Mouse (Mus musculus): ENCODE results near the gene Ncapd2. TPM values are rescaled to one million over a fixed set of nuclear protein-coding genes. Genes with fewer than 3 reads are reported as not detected.

The Ncapd2 gene
- polyA plus RNA-seq, 1 experiment from 2014 or later: 67.5 TPM

GRCm38 (mm10) chr6:125213715-125214114 lies 22.2 kb upstream of the Ncapd2 start:
- no peak overlapping the region for H3K9ac ChIP-seq (ENCODE audit: low read length)
- H3K4me1 ChIP-seq (ENCODE audit: control insufficient read depth in 2 of 2, insufficient read depth in 2 of 2, low read length in 2 of 2): peaks cover 0 to 4% of the 10 kb centered on the region in 2 experiments; a peak in 1 of 4 replicates
- WGBS: 75% methylated on average over 6 of the region's 6 CpGs
- no peak overlapping the region for H3K27ac ChIP-seq (replicated peaks in 1 of 2; ENCODE audit: control insufficient read depth in 1 of 2, insufficient read depth in 1 of 2, low read depth in 2 of 2, low read length in 2 of 2)
- no peak overlapping the region for H3K4me3 ChIP-seq (ENCODE audit: control insufficient read depth in 1 of 2, insufficient read depth in 1 of 2, low read depth in 1 of 2, low read length in 2 of 2)
- ATAC-seq (ENCODE audit: insufficient number of reproducible peaks, insufficient read depth, low FRiP score, low read depth): no peak
- no peak overlapping the region for H3K4me2 ChIP-seq (ENCODE audit: low read length)
- H3K36me3 ChIP-seq (ENCODE audit: control insufficient read depth, insufficient read depth, low read length): no peaks in the 10 kb centered on the region
- no peaks in the 10 kb centered on the region; the same call in 1 of the 2 replicates for H3K9me3 ChIP-seq (ENCODE audit: control insufficient read depth, low read length)
- H3K27me3 ChIP-seq (ENCODE audit: control insufficient read depth, insufficient read depth, low read length): peaks cover 10% of the 10 kb centered on the region; the same call in 1 of the 2 replicates

- no peak for ATAC-seq (ENCODE audit: insufficient number of reproducible peaks, insufficient read depth, low FRiP score, low read depth)
- Histone ChIP-seq H3K4me3 (ENCODE audit: control insufficient read depth in 1 of 2, insufficient read depth in 1 of 2, low read depth in 1 of 2, low read length in 2 of 2) (no peak overlapping the region), H3K27ac (replicated peaks in 1 of 2; ENCODE audit: control insufficient read depth in 1 of 2, insufficient read depth in 1 of 2, low read depth in 2 of 2, low read length in 2 of 2) (no peak overlapping the region), H3K9me3 (ENCODE audit: control insufficient read depth, low read length) (no peaks in the 10 kb centered on the region; the same call in 1 of the 2 replicates), H3K4me1 (ENCODE audit: control insufficient read depth in 2 of 2, insufficient read depth in 2 of 2, low read length in 2 of 2) (peaks cover 0 to 4% of the 10 kb centered on the region in 2 experiments; a peak in 1 of 4 replicates), H3K9ac (ENCODE audit: low read length) (no peak overlapping the region), H3K4me2 (ENCODE audit: low read length) (no peak overlapping the region), H3K36me3 (ENCODE audit: control insufficient read depth, insufficient read depth, low read length) (no peaks in the 10 kb centered on the region), H3K27me3 (ENCODE audit: control insufficient read depth, insufficient read depth, low read length) (peaks cover 10% of the 10 kb centered on the region; the same call in 1 of the 2 replicates)
- 63% methylated on average over 6 of the region's 6 CpGs for WGBS
Measured at GRCm38 (mm10) chr6:125213129-125213528, 21.6 kb upstream of the Ncapd2 start.

- 26% methylated on average over 2 of the region's 2 CpGs for WGBS
- no peak for ATAC-seq (ENCODE audit: insufficient number of reproducible peaks, insufficient read depth, low FRiP score, low read depth)
Measured at GRCm38 (mm10) chr6:125212621-125213020, 21.1 kb upstream of the Ncapd2 start.

GRCm38 (mm10) chr6:125210436-125210835 lies 18.9 kb upstream of the Ncapd2 start:
- ATAC-seq (ENCODE audit: insufficient number of reproducible peaks, insufficient read depth, low FRiP score, low read depth): no peak

More at GRCm38 (mm10) chr6:125212621-125213020, 21.1 kb upstream of the Ncapd2 start:
- Histone ChIP-seq H3K4me1 (ENCODE audit: control insufficient read depth in 2 of 2, insufficient read depth in 2 of 2, low read length in 2 of 2) (peaks cover 0 to 4% of the 10 kb centered on the region in 2 experiments; a peak in 1 of 4 replicates), H3K27ac (replicated peaks in 1 of 2; ENCODE audit: control insufficient read depth in 1 of 2, insufficient read depth in 1 of 2, low read depth in 2 of 2, low read length in 2 of 2) (no peak overlapping the region), H3K4me3 (ENCODE audit: control insufficient read depth in 1 of 2, insufficient read depth in 1 of 2, low read depth in 1 of 2, low read length in 2 of 2) (no peak overlapping the region), H3K4me2 (ENCODE audit: low read length) (no peak overlapping the region), H3K27me3 (ENCODE audit: control insufficient read depth, insufficient read depth, low read length) (peaks cover 10% of the 10 kb centered on the region; the same call in 1 of the 2 replicates), H3K9me3 (ENCODE audit: control insufficient read depth, low read length) (no peaks in the 10 kb centered on the region; the same call in 1 of the 2 replicates), H3K9ac (ENCODE audit: low read length) (no peak overlapping the region), H3K36me3 (ENCODE audit: control insufficient read depth, insufficient read depth, low read length) (no peaks in the 10 kb centered on the region)

GRCm38 (mm10) chr6:125197166-125197565 lies 5.7 kb upstream of the Ncapd2 start:
- Histone ChIP-seq H3K36me3 (ENCODE audit: control insufficient read depth, insufficient read depth, low read length) (peaks cover 27% of the 10 kb centered on the region), H3K4me1 (ENCODE audit: control insufficient read depth in 2 of 2, insufficient read depth in 2 of 2, low read length in 2 of 2) (peaks cover 0 to 9% of the 10 kb centered on the region in 2 experiments; a peak in 2 of 4 replicates), H3K27me3 (ENCODE audit: control insufficient read depth, insufficient read depth, low read length) (no peaks in the 10 kb centered on the region), H3K4me2 (ENCODE audit: low read length) (no peak overlapping the region), H3K9me3 (ENCODE audit: control insufficient read depth, low read length) (no peaks in the 10 kb centered on the region), H3K9ac (ENCODE audit: low read length) (no peak overlapping the region), H3K4me3 (ENCODE audit: control insufficient read depth in 1 of 2, insufficient read depth in 1 of 2, low read depth in 1 of 2, low read length in 2 of 2) (no peak overlapping the region), H3K27ac (replicated peaks in 1 of 2; ENCODE audit: control insufficient read depth in 1 of 2, insufficient read depth in 1 of 2, low read depth in 2 of 2, low read length in 2 of 2) (no peak overlapping the region)
- WGBS: 87% methylated on average over 5 of the region's 5 CpGs
- ATAC-seq (ENCODE audit: insufficient number of reproducible peaks, insufficient read depth, low FRiP score, low read depth): no peak

More at GRCm38 (mm10) chr6:125210436-125210835, 18.9 kb upstream of the Ncapd2 start:
- H3K4me2 ChIP-seq (ENCODE audit: low read length): no peak overlapping the region
- H3K4me1 ChIP-seq (ENCODE audit: control insufficient read depth in 2 of 2, insufficient read depth in 2 of 2, low read length in 2 of 2): no peaks in the 10 kb centered on the region
- no peak overlapping the region for H3K27ac ChIP-seq (replicated peaks in 1 of 2; ENCODE audit: control insufficient read depth in 1 of 2, insufficient read depth in 1 of 2, low read depth in 2 of 2, low read length in 2 of 2)
- H3K4me3 ChIP-seq (ENCODE audit: control insufficient read depth in 1 of 2, insufficient read depth in 1 of 2, low read depth in 1 of 2, low read length in 2 of 2): no peak overlapping the region
- no peaks in the 10 kb centered on the region; the same call in 1 of the 2 replicates for H3K9me3 ChIP-seq (ENCODE audit: control insufficient read depth, low read length)
- H3K9ac ChIP-seq (ENCODE audit: low read length): no peak overlapping the region
- 69% methylated on average over 1 of the region's 1 CpGs for WGBS
- peaks cover 10% of the 10 kb centered on the region; the same call in 1 of the 2 replicates for H3K27me3 ChIP-seq (ENCODE audit: control insufficient read depth, insufficient read depth, low read length)
- H3K36me3 ChIP-seq (ENCODE audit: control insufficient read depth, insufficient read depth, low read length): no peaks in the 10 kb centered on the region

GRCm38 (mm10) chr6:125196301-125196700 lies 4.8 kb upstream of the Ncapd2 start:
- no peak overlapping the region for H3K27ac ChIP-seq (replicated peaks in 1 of 2; ENCODE audit: control insufficient read depth in 1 of 2, insufficient read depth in 1 of 2, low read depth in 2 of 2, low read length in 2 of 2)
- no peak overlapping the region for H3K4me3 ChIP-seq (ENCODE audit: control insufficient read depth in 1 of 2, insufficient read depth in 1 of 2, low read depth in 1 of 2, low read length in 2 of 2)
- peaks cover 0 to 9% of the 10 kb centered on the region in 2 experiments; a peak in 2 of 4 replicates for H3K4me1 ChIP-seq (ENCODE audit: control insufficient read depth in 2 of 2, insufficient read depth in 2 of 2, low read length in 2 of 2)
- H3K36me3 ChIP-seq (ENCODE audit: control insufficient read depth, insufficient read depth, low read length): peaks cover 27% of the 10 kb centered on the region
- no peaks in the 10 kb centered on the region for H3K27me3 ChIP-seq (ENCODE audit: control insufficient read depth, insufficient read depth, low read length)
- H3K4me2 ChIP-seq (ENCODE audit: low read length): no peak overlapping the region
- H3K9me3 ChIP-seq (ENCODE audit: control insufficient read depth, low read length): no peaks in the 10 kb centered on the region
- 73% methylated on average over 3 of the region's 3 CpGs for WGBS
- no peak overlapping the region for H3K9ac ChIP-seq (ENCODE audit: low read length)
- no peak for ATAC-seq (ENCODE audit: insufficient number of reproducible peaks, insufficient read depth, low FRiP score, low read depth)

GRCm38 (mm10) chr6:125195541-125196075 lies 4.1 kb upstream of the Ncapd2 start:
- Histone ChIP-seq H3K4me2 (ENCODE audit: low read length) (no peak overlapping the region), H3K4me3 (ENCODE audit: control insufficient read depth in 1 of 2, insufficient read depth in 1 of 2, low read depth in 1 of 2, low read length in 2 of 2) (no peak overlapping the region), H3K4me1 (ENCODE audit: control insufficient read depth in 2 of 2, insufficient read depth in 2 of 2, low read length in 2 of 2) (peaks cover 0 to 12% of the 10 kb centered on the region in 2 experiments; a peak in 2 of 4 replicates), H3K27me3 (ENCODE audit: control insufficient read depth, insufficient read depth, low read length) (no peaks in the 10 kb centered on the region), H3K9ac (ENCODE audit: low read length) (no peak overlapping the region), H3K27ac (replicated peaks in 1 of 2; ENCODE audit: control insufficient read depth in 1 of 2, insufficient read depth in 1 of 2, low read depth in 2 of 2, low read length in 2 of 2) (no peak overlapping the region), H3K9me3 (ENCODE audit: control insufficient read depth, low read length) (no peaks in the 10 kb centered on the region), H3K36me3 (ENCODE audit: control insufficient read depth, insufficient read depth, low read length) (peaks cover 27% of the 10 kb centered on the region)
- no peak for ATAC-seq (ENCODE audit: insufficient number of reproducible peaks, insufficient read depth, low FRiP score, low read depth)
- 12% methylated on average over 1 of the region's 1 CpGs for whole genome bisulfite sequencing
